8 mouse cellular contexts compared by ENCODE assay signal in genomic region chr7:68682318-68682728, GRCm38 (mm10).
DNase-seq lines count a peak whose midpoint lies in the region; ATAC-seq and TF ChIP-seq lines count a peak whose summit lies in the region.

No protein-coding gene starts in this region.

- H3K9ac ChIP-seq in midbrain, embryonic 15.5 days, result no peak overlapping the region
- H3K9ac ChIP-seq in midbrain, embryonic 13.5 days (replicated peaks), result no peak overlapping the region
- no peak overlapping the region for H3K9ac ChIP-seq in kidney, postnatal 0 days (ENCODE audit: low read depth, low read length)

- H3K9me3 ChIP-seq in midbrain, embryonic 15.5 days, result no peaks in the 10 kb centered on the region
- H3K9me3 ChIP-seq in midbrain, embryonic 13.5 days, result no peaks in the 10 kb centered on the region
- H3K9me3 ChIP-seq in kidney, postnatal 0 days (replicated peaks; ENCODE audit: low read length), result no peaks in the 10 kb centered on the region

- WGBS in midbrain, embryonic 15.5 days, result 50% methylated on average over 6 of the region's 6 CpGs
- WGBS in midbrain, embryonic 13.5 days, result 53% methylated on average over 6 of the region's 6 CpGs
- 46% methylated on average over 6 of the region's 6 CpGs for WGBS in kidney, postnatal 0 days

- H3K27me3 ChIP-seq in midbrain, embryonic 15.5 days (replicated peaks), result no peaks in the 10 kb centered on the region
- no peaks in the 10 kb centered on the region for H3K27me3 ChIP-seq in midbrain, embryonic 13.5 days
- H3K27me3 ChIP-seq in kidney, postnatal 0 days (ENCODE audit: insufficient read depth, low read length), result no peaks in the 10 kb centered on the region

- DNase-seq in gastrocnemius, adult 18-20 months (ENCODE audit: low spot score), result peak; percentile 10
- DNase-seq in gastrocnemius, postnatal 10 days, result no peak
- peak; percentile 27 for DNase-seq in kidney, postnatal 0 days (ENCODE audit: low spot score)
- DNase-seq in skeletal muscle tissue, adult 2 months (ENCODE audit: low read depth, low spot score), result peak; percentile 20
- DNase-seq in left cerebral cortex, adult 8-10 months (ENCODE audit: low spot score in 2 of 2), result no peak
- no peak for DNase-seq in spleen, postnatal 4 days (ENCODE audit: low spot score in 2 of 2)

- H3K4me3 ChIP-seq in midbrain, embryonic 15.5 days, result no peak overlapping the region
- H3K4me3 ChIP-seq in midbrain, embryonic 13.5 days (replicated peaks), result no peak overlapping the region
- no peak overlapping the region for H3K4me3 ChIP-seq in kidney, postnatal 0 days (replicated peaks; ENCODE audit: low read depth, low read length)

- no peak for ATAC-seq in midbrain, embryonic 15.5 days (replicated peaks)
- no peak for ATAC-seq in midbrain, embryonic 13.5 days
- peak; percentile 33; the same call in 1 of the 2 replicates for ATAC-seq in kidney, postnatal 0 days (replicated peaks; ENCODE audit: low FRiP score, low read depth)

- H3K27ac ChIP-seq in midbrain, embryonic 15.5 days, result no peak overlapping the region
- H3K27ac ChIP-seq in midbrain, embryonic 13.5 days, result no peak overlapping the region
- H3K27ac ChIP-seq in kidney, postnatal 0 days, result no peak overlapping the region

- peaks cover 16% of the 10 kb centered on the region; the same call in 1 of the 2 replicates for H3K4me1 ChIP-seq in midbrain, embryonic 15.5 days
- H3K4me1 ChIP-seq in midbrain, embryonic 13.5 days (replicated peaks), result peaks cover 26% of the 10 kb centered on the region
- no peaks in the 10 kb centered on the region for H3K4me1 ChIP-seq in kidney, postnatal 0 days (replicated peaks; ENCODE audit: insufficient read depth, low read length)

- no peak for TF ChIP-seq CTCF in kidney, postnatal 0 days (IDR thresholded peaks at IDR 0.05; ENCODE audit: low read depth)

- H3K36me3 ChIP-seq in midbrain, embryonic 15.5 days (replicated peaks), result no peaks in the 10 kb centered on the region
- no peaks in the 10 kb centered on the region for H3K36me3 ChIP-seq in midbrain, embryonic 13.5 days
- no peaks in the 10 kb centered on the region for H3K36me3 ChIP-seq in kidney, postnatal 0 days (ENCODE audit: insufficient read depth, low read length)

- H3K4me2 ChIP-seq in midbrain, embryonic 15.5 days, result peak overlapping the region; percentile 10; the same call in 1 of the 2 replicates
- H3K4me2 ChIP-seq in midbrain, embryonic 13.5 days (replicated peaks), result no peak overlapping the region
- H3K4me2 ChIP-seq in kidney, postnatal 0 days (ENCODE audit: low read length), result peak overlapping the region; percentile 32

Comparison
In these comparisons a context has a peak if more than half of its experiments do, and no peak if none do; other contexts are left out.
1. DNase-seq: peak in gastrocnemius, adult 18-20 months (single experiment), kidney, postnatal 0 days (single experiment) and skeletal muscle tissue, adult 2 months (single experiment); none in gastrocnemius, postnatal 10 days (single experiment), left cerebral cortex, adult 8-10 months (0 of 2) and spleen, postnatal 4 days (0 of 2).